Mouse (Mus musculus): Measurements from ENCODE around the gene Kmt2c. TPM values are rescaled to one million over a fixed set of nuclear protein-coding genes. Genes with fewer than 3 reads are reported as not detected.

Gene Kmt2c
- polyA plus RNA-seq, 1 experiment: 9.3 TPM

DNA sequence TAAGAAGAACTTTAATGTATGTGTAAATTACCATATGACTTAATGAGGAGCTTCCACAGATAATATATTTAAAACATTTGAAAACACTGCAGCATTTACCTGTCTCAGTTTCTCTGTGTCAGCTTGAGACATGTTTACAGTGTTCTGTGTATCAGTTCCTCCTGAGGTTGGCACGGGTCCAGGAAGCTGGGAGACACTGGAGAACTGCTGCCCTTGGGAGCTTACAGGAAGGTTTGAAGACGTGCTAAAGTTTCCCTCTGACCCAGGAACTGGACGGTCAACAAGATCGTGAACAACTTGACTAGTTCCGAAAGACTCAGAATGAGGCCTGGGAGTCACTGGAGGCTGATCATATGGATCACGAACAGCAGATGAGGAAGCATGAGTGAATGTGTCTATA lies 184.7 kb downstream of the Kmt2c start:
- WGBS: 57% methylated on average over 6 of the region's 6 CpGs
- Histone ChIP-seq H3K27ac (ENCODE audit: insufficient read depth, low read depth, low read length) (no peak overlapping the region), H3K4me3 (ENCODE audit: low read depth, low read length) (no peak overlapping the region), H3K36me3 (ENCODE audit: control insufficient read depth, insufficient read depth, low read length) (peaks cover 62% of the 10 kb centered on the region), H3K27me3 (ENCODE audit: control insufficient read depth, insufficient read depth, low read length) (no peaks in the 10 kb centered on the region), H3K4me1 (ENCODE audit: control insufficient read depth, insufficient read depth, insufficient read length, low read length) (no peaks in the 10 kb centered on the region)
- TF ChIP-seq POLR2A (IDR thresholded peaks at IDR 0.05; ENCODE audit: low read depth, low read length) (no peak), CTCF (IDR thresholded peaks at IDR 0.05; ENCODE audit: extremely low read depth, insufficient read length, insufficient replicate concordance, low read depth, low read length) (no peak)

DNA sequence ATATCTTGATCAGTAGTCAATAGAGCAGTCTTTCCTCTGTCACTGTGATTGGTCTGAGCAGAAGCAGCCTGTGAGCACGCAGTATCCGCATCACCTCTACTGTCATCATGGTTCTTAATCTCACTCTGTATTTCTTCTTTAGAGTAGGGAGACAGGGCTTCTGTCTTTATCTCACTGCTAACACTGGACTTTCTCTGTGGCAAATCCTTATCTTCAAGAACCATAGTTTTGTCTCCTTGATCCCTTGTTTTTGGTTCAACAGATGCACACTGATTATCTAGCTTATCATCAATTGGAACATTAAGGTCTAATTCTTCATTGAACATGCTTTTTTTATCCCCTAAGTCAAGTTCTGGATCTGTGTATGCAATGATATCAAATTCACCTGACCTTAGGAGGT lies 188.4 kb downstream of the Kmt2c start:
- WGBS: 98% methylated on average over 2 of the region's 2 CpGs
- H3K4me1 ChIP-seq (ENCODE audit: control insufficient read depth, insufficient read depth, insufficient read length, low read length): no peaks in the 10 kb centered on the region
- no peak overlapping the region for H3K27ac ChIP-seq (ENCODE audit: insufficient read depth, low read depth, low read length)
- H3K4me3 ChIP-seq (ENCODE audit: low read depth, low read length): no peak overlapping the region
- TF ChIP-seq POLR2A (IDR thresholded peaks at IDR 0.05; ENCODE audit: low read depth, low read length) (no peak), CTCF (IDR thresholded peaks at IDR 0.05; ENCODE audit: extremely low read depth, insufficient read length, insufficient replicate concordance, low read depth, low read length) (no peak)
- peaks cover 52% of the 10 kb centered on the region for H3K36me3 ChIP-seq (ENCODE audit: control insufficient read depth, insufficient read depth, low read length)
- H3K27me3 ChIP-seq (ENCODE audit: control insufficient read depth, insufficient read depth, low read length): no peaks in the 10 kb centered on the region

DNA sequence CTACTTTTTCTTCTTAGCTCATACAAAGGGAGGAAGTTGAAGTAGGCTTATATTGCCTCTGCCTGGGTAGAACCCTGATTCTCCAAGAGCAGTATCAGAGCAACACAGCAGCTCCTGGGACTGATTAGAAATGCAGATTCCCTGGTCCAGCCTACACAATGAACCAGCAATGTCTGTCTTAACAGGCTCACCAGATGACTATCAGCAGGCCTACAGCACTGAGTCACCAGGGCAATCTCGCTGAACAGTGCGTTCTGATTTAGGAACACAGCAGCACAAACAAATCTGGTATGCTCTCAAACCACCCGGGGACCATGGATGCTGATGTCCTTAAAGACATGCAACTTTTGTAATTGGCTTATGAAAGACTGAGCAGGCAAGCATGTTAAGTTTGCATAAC lies 201.8 kb downstream of the Kmt2c start:
- no peak overlapping the region for H3K4me3 ChIP-seq (ENCODE audit: low read depth, low read length)
- no peak overlapping the region for H3K27ac ChIP-seq (ENCODE audit: insufficient read depth, low read depth, low read length)
- WGBS: 70% methylated on average over 3 of the region's 3 CpGs
- H3K36me3 ChIP-seq (ENCODE audit: control insufficient read depth, insufficient read depth, low read length): peaks cover 51% of the 10 kb centered on the region
- no peaks in the 10 kb centered on the region for H3K27me3 ChIP-seq (ENCODE audit: control insufficient read depth, insufficient read depth, low read length)
- TF ChIP-seq CTCF (IDR thresholded peaks at IDR 0.05; ENCODE audit: extremely low read depth, insufficient read length, insufficient replicate concordance, low read depth, low read length) (no peak), POLR2A (IDR thresholded peaks at IDR 0.05; ENCODE audit: low read depth, low read length) (no peak)
- H3K4me1 ChIP-seq (ENCODE audit: control insufficient read depth, insufficient read depth, insufficient read length, low read length): no peaks in the 10 kb centered on the region

DNA sequence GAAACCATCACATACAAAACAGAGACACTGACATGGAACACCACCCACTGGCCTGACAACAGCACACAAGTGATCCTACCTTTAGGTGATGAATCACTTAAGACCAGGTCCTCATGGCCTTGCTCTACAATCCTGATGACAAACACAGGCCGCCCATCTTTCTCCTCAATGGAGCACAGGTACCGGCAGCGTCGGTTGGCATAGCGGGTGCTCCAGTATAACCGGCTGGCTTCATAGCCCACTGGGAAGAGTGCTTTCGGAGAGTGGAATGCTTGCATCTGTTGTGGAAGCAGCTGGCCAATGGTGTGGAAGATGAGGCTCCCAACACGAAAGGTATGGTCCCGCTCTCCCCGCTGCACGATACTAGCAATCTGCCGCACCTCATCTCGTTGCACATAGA lies 214.6 kb downstream of the Kmt2c start:
- no peaks in the 10 kb centered on the region for H3K27me3 ChIP-seq (ENCODE audit: control insufficient read depth, insufficient read depth, low read length)
- WGBS: 97% methylated on average over 13 of the region's 13 CpGs
- TF ChIP-seq POLR2A (IDR thresholded peaks at IDR 0.05; ENCODE audit: low read depth, low read length): no peak
- H3K36me3 ChIP-seq (ENCODE audit: control insufficient read depth, insufficient read depth, low read length): peaks cover 75% of the 10 kb centered on the region
- H3K4me3 ChIP-seq (ENCODE audit: low read depth, low read length): no peak overlapping the region
- H3K4me1 ChIP-seq (ENCODE audit: control insufficient read depth, insufficient read depth, insufficient read length, low read length): no peaks in the 10 kb centered on the region
- no peak overlapping the region for H3K27ac ChIP-seq (ENCODE audit: insufficient read depth, low read depth, low read length)

DNA sequence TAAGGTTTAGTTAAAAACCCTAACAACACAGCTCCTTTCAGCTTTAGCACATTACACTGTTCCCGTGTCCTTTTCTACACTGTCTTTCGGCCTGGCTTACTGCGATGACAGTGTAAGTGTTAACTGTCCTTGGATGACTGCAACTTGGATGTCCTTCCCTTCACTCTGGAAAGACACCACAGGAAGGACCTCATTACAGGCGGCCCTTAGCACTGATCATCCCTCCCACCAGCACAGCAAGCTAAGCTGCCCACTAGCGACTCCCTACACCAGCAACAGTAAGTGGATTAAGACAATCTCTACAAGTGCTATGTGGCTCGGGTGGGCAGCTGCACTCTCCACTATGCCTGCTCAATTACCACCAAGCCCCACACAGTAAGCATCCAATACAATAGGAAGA lies 222.2 kb downstream of the Kmt2c start:
- Histone ChIP-seq H3K27me3 (ENCODE audit: control insufficient read depth, insufficient read depth, low read length) (no peaks in the 10 kb centered on the region), H3K4me3 (ENCODE audit: low read depth, low read length) (no peak overlapping the region), H3K4me1 (ENCODE audit: control insufficient read depth, insufficient read depth, insufficient read length, low read length) (no peaks in the 10 kb centered on the region), H3K27ac (ENCODE audit: insufficient read depth, low read depth, low read length) (no peak overlapping the region), H3K36me3 (ENCODE audit: control insufficient read depth, insufficient read depth, low read length) (peaks cover 57% of the 10 kb centered on the region)
- 92% methylated on average over 6 of the region's 6 CpGs for WGBS
- no peak for TF ChIP-seq POLR2A (IDR thresholded peaks at IDR 0.05; ENCODE audit: low read depth, low read length)
- no peak for TF ChIP-seq CTCF (IDR thresholded peaks at IDR 0.05; ENCODE audit: extremely low read depth, insufficient read length, insufficient replicate concordance, low read depth, low read length)

DNA sequence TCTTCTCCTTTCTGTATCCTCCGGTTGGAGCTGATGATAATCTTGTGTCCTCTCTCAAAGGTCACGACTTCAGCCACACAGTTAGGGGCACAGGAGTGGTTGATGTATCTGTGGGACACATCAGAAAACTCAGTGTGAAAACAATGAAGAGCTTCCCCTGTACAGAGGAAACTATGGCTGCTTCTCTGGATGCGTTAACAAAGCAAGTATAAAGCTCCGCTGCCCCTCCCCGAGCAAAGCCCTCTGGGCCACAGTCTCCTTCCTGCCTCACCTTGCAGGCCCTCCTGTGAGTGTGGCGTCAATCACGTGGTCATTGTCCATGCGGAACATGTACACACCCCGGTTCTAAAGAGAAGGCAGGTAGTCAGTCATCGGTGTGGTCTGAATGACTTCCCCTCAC lies 223.0 kb downstream of the Kmt2c start:
- 86% methylated on average over 10 of the region's 10 CpGs for WGBS
- no peak for TF ChIP-seq POLR2A (IDR thresholded peaks at IDR 0.05; ENCODE audit: low read depth, low read length)
- TF ChIP-seq CTCF (IDR thresholded peaks at IDR 0.05; ENCODE audit: extremely low read depth, insufficient read length, insufficient replicate concordance, low read depth, low read length): no peak
- Histone ChIP-seq H3K27me3 (ENCODE audit: control insufficient read depth, insufficient read depth, low read length) (no peaks in the 10 kb centered on the region), H3K27ac (ENCODE audit: insufficient read depth, low read depth, low read length) (no peak overlapping the region), H3K4me1 (ENCODE audit: control insufficient read depth, insufficient read depth, insufficient read length, low read length) (no peaks in the 10 kb centered on the region), H3K4me3 (ENCODE audit: low read depth, low read length) (no peak overlapping the region), H3K36me3 (ENCODE audit: control insufficient read depth, insufficient read depth, low read length) (peaks cover 56% of the 10 kb centered on the region)

DNA sequence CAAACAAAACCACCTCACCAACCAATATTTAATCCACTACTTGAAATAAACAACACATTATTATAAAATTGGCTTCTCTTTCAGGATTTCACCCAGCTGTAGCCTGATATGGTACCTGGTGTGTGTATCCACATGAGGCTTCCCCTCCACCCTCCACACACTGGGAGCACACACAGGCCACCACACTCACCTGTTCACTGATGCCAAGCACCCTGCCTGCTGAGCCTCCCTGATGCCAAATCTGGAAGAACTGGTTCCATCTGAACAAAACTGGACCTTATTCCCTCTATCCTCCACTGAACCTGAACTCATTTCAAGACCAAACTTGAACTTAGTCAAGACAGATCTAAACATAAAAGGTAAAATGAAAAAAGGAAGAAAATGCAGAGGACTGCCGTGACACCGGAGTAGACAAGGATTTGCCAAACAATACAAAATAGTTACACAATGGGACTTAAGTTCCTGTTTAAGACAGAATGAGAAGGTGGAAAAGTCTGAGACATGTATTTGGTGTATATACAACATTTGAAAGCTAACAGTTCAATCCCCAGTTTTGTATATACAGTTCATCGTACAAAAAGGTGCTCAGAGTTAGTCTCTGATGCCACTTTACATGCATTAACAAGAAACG lies 230.2 kb downstream of the Kmt2c start:
- Histone ChIP-seq H3K36me3 (ENCODE audit: control insufficient read depth, insufficient read depth, low read length) (peaks cover 50% of the 10 kb centered on the region), H3K27me3 (ENCODE audit: control insufficient read depth, insufficient read depth, low read length) (no peaks in the 10 kb centered on the region), H3K4me1 (ENCODE audit: control insufficient read depth, insufficient read depth, insufficient read length, low read length) (no peaks in the 10 kb centered on the region), H3K27ac (ENCODE audit: insufficient read depth, low read depth, low read length) (no peak overlapping the region), H3K4me3 (ENCODE audit: low read depth, low read length) (no peak overlapping the region)
- TF ChIP-seq POLR2A (IDR thresholded peaks at IDR 0.05; ENCODE audit: low read depth, low read length) (no peak), CTCF (IDR thresholded peaks at IDR 0.05; ENCODE audit: extremely low read depth, insufficient read length, insufficient replicate concordance, low read depth, low read length) (no peak)
- whole genome bisulfite sequencing: 93% methylated on average over 4 of the region's 4 CpGs

Measured in small intestine, adult 2 months (tissue).